Mouse (Mus musculus): ENCODE data around the gene Lrp5.

The Lrp5 gene

DNA sequence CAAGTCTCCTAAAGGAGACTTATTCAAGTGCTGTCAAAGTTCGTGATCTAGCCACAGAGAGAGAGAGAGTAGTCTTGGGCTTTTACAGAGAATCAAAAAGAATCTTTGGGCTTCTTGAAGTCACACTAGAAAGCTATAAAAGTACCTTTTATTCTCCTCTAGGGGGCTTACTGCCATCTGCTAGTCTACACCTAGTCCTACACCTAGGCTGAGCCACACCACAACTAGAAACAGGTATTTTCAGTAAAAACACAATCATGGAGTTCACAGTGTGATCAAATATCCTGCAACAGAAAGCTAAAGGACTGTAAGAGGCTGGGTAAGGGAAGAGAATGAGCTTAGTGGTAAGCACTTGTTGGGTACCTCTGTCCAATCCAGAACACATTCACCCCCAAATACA is 138.1 kb downstream of the Lrp5 start:
- no peak for DNase-seq

DNA sequence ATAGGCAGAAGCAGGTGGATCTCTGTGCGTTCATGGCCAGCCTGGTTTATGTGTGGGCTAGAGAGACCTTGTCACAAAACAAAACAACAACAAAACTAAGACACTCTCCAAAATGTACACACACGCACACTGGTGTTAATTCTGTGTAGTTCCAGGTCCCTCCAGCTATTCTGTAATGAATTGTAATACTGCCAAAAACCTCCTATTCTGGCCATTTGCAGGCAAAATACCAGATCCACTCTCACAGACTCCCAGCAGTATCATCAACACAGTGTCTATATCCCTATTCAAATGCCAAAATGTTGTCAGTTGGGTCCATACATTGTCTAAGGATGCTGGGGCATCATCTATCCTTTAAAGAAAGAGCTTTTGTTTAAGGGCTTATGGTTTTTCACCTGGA is 141.4 kb downstream of the Lrp5 start:
- DNase-seq, result no peak

DNA sequence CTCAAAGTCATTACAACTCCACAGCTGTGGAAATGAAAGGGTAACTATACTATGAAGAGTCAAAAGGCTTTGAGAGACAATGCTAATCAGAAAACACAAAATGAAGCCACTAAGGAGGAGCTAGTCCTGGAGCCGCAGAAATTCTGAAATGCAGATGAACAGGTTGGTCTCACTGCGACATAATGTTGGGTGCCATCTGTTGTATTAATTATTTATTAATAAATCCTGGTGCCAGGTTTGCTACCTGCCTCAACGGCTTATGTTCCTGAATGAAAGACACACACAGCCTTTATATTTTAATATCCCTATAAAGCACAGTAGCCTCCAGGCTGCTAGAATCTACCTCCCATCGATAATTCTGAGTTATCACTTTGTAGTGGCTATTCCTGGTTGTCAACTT is 143.8 kb downstream of the Lrp5 start:
- DNase-seq, result no peak

DNA sequence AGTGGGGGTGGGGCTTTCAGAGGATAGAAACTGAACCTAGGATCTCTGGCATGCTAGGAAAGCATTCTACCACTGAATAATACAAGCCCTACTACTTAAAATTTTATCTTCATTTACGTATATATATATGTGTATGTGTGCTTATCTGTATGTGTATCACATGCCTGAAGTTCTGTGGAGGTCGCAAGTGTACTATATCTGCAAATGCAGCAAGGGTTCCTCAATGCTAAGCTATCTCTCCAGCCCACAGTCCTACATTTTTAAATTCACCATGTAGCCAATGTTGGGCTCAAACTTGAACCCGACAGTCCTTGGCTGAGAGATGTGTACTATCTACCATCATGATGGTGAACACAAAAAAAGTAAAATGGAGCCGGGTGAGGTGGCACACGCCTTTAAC is 145.4 kb downstream of the Lrp5 start:
- no peak for DNase-seq

DNA sequence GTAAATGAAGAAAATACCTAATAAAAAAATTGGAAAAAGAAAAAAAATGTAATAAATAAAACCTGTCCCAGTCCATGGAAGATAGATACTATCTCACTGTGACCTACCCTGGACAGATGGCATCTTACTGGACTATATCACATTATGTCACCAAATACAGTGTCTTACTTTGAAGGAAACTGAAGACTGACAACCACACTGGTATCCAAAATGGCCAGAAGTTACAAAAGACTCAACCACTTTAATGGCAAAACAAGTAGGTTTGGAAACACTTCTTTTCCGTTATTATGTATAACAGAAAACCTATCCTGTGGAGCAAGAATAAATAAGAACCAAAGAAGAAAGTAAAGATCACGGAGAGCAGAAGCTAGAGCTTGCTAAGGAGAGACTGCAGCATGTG is 146.1 kb downstream of the Lrp5 start:
- no peak for DNase-seq

DNA sequence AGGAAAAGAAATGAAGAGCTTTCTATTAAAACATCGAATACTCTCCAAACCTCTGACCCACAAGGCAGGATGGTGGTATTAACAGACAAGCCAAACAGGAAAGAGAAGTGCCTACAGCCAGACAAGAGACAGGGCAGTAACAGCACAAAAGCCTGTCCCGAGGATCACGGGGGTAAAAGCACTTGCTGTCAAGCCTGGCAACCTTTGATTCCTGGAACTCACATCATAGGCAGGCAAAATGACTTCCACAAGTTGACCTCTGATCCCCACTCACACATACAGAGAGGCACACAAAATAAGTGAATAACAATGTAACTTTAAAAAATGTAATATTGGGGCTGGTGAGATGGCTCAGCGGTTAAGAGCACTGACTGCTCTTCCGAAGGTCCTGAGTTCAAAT is 146.9 kb downstream of the Lrp5 start:
- no peak for DNase-seq

DNA sequence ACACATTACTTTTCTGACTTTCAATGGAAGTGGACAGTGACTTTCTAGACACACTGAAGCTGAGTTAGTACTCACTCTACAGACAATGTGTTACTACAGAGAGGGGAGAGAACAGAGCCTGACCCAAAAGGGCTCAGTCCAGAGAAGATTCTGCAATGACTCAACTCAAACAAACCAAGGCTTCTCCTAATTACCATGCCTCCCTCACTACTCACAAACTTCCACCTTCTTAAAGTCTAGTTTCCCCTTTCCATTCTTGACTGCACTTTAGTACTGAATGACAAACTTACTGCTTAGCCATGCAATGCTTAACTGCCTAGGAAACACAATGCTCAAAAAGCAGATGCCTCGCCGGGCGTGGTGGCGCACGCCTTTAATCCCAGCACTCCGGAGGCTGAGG is 148.7 kb downstream of the Lrp5 start:
- DNase-seq, result no peak

DNA sequence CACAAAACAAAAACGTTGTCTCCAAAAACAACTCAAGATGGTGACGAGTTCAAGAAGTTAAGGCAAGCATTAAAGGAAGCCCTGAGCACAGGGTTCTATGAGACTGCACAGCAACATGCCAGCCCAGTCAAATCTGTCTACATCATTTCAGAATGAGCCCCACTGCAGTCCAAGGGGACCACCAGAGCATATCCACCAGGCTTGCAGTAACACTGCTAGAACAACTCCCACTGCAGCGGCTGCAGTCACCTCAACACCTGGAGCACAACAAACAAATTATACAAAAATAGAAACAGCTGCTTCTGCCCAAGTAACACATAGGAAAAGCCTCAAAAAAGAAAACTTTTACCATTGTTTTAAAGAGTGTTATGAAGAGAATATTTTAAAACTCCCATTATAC is 151.4 kb downstream of the Lrp5 start:
- DNase-seq, result no peak

Data from cerebellum, postnatal 36 days (tissue).